Mouse (Mus musculus): ENCODE data around the gene Wdr48.
A peak's percentile ranks its signal among the peaks of the same experiment; 100 is the strongest.

Gene Wdr48

GRCm38 (mm10) chr9:119894339-119895009 lies at the start of gene Wdr48:
Gene Wdr48 (plus strand): TSS chr9:119894878.
- DNase-seq (ENCODE audit: low spot score) = peak; percentile 92

- DNase-seq (ENCODE audit: low spot score) = no peak
Observed at GRCm38 (mm10) chr9:119847187-119847586, 47.5 kb upstream of the Wdr48 start.

- DNase-seq (ENCODE audit: low spot score) = no peak
Observed at GRCm38 (mm10) chr9:119848671-119849070, 46.0 kb upstream of the Wdr48 start.

GRCm38 (mm10) chr9:119849214-119849613 lies 45.5 kb upstream of the Wdr48 start:
- no peak for DNase-seq (ENCODE audit: low spot score)

- no peak for DNase-seq (ENCODE audit: low spot score)
Observed at GRCm38 (mm10) chr9:119852347-119853030, 42.2 kb upstream of the Wdr48 start.

GRCm38 (mm10) chr9:119853071-119853846 lies 41.4 kb upstream of the Wdr48 start:
- no peak for DNase-seq (ENCODE audit: low spot score)

GRCm38 (mm10) chr9:119854170-119854569 lies 40.5 kb upstream of the Wdr48 start:
- DNase-seq (ENCODE audit: low spot score) = no peak

- DNase-seq (ENCODE audit: low spot score) = no peak
Observed at GRCm38 (mm10) chr9:119887144-119887901, 7.4 kb upstream of the Wdr48 start.

GRCm38 (mm10) chr9:119888843-119889246 lies 5.8 kb upstream of the Wdr48 start:
- no peak for DNase-seq (ENCODE audit: low spot score)

- no peak for DNase-seq (ENCODE audit: low spot score)
Observed at GRCm38 (mm10) chr9:119889446-119889845, 5.2 kb upstream of the Wdr48 start.

- no peak for DNase-seq (ENCODE audit: low spot score)
Observed at GRCm38 (mm10) chr9:119890692-119891091, 4.0 kb upstream of the Wdr48 start.

- no peak for DNase-seq (ENCODE audit: low spot score)
Observed at GRCm38 (mm10) chr9:119893881-119894280, 797 bp upstream of the Wdr48 start.

- DNase-seq (ENCODE audit: low spot score) = peak; percentile 50
Observed at GRCm38 (mm10) chr9:119895040-119895721, 503 bp downstream of the Wdr48 start.

- no peak for DNase-seq (ENCODE audit: low spot score)
Observed at GRCm38 (mm10) chr9:119899446-119899845, 4.8 kb downstream of the Wdr48 start.

- no peak for DNase-seq (ENCODE audit: low spot score)
Observed at GRCm38 (mm10) chr9:119902410-119903151, 7.9 kb downstream of the Wdr48 start.

- DNase-seq (ENCODE audit: low spot score) = no peak
Observed at GRCm38 (mm10) chr9:119908708-119909107, 14.0 kb downstream of the Wdr48 start.

GRCm38 (mm10) chr9:119909931-119910330 lies 15.3 kb downstream of the Wdr48 start:
- DNase-seq (ENCODE audit: low spot score) = no peak

GRCm38 (mm10) chr9:119913087-119913838 lies 18.6 kb downstream of the Wdr48 start:
- DNase-seq (ENCODE audit: low spot score) = no peak

- DNase-seq (ENCODE audit: low spot score) = no peak
Observed at GRCm38 (mm10) chr9:119919858-119920257, 25.2 kb downstream of the Wdr48 start.

GRCm38 (mm10) chr9:119923462-119923861 lies 28.8 kb downstream of the Wdr48 start:
- no peak for DNase-seq (ENCODE audit: low spot score)
